ENCODE assay signal across 8 mouse cellular contexts in genomic region chr7:63345671-63346392, GRCm38 (mm10).
DNase-seq lines count a peak whose midpoint lies in the region; ATAC-seq and TF ChIP-seq lines count a peak whose summit lies in the region.

No protein-coding gene starts in this region.

- no peak overlapping the region for H3K4me2 ChIP-seq in hindbrain, embryonic 11.5 days (replicated peaks; ENCODE audit: low read depth, low read length)
- no peak overlapping the region for H3K4me2 ChIP-seq in neural tube, embryonic 12.5 days (replicated peaks)

- H3K4me3 ChIP-seq in ES-Bruce4 (ENCODE audit: low read depth, low read length), result no peak overlapping the region
- no peak overlapping the region for H3K4me3 ChIP-seq in hindbrain, embryonic 11.5 days (ENCODE audit: low read depth, low read length)
- H3K4me3 ChIP-seq in left cerebral cortex, adult 2 months, result no peak overlapping the region
- H3K4me3 ChIP-seq in neural tube, embryonic 12.5 days, result no peak overlapping the region
- no peak overlapping the region for H3K4me3 ChIP-seq in heart, embryonic 10.5 days

- intact Hi-C loops in left cerebral cortex, adult 2 months (cut with DNase I), result loop anchor here (1.0 to 10.0 kb wide), 7 partner anchors 98 to 669 kb away; partner anchors contain the start of genes Klf13 and Otud7a

- H3K9me3 ChIP-seq in ES-Bruce4 (replicated peaks; ENCODE audit: control insufficient read depth, insufficient read depth, low read length, poor library complexity, severe bottlenecking), result no peaks in the 10 kb centered on the region
- no peaks in the 10 kb centered on the region for H3K9me3 ChIP-seq in hindbrain, embryonic 11.5 days (ENCODE audit: control insufficient read depth, low read length)
- no peaks in the 10 kb centered on the region for H3K9me3 ChIP-seq in neural tube, embryonic 12.5 days
- no peaks in the 10 kb centered on the region for H3K9me3 ChIP-seq in heart, embryonic 10.5 days

- 30% methylated on average over 11 of the region's 11 CpGs for WGBS in hindbrain, embryonic 11.5 days
- WGBS in neural tube, embryonic 12.5 days, result 37% methylated on average over 11 of the region's 11 CpGs
- 32% methylated on average over 11 of the region's 11 CpGs for WGBS in heart, embryonic 10.5 days

- no peaks in the 10 kb centered on the region for H3K27me3 ChIP-seq in ES-Bruce4 (ENCODE audit: control insufficient read depth, insufficient read depth, low read length, poor library complexity, severe bottlenecking)
- no peaks in the 10 kb centered on the region for H3K27me3 ChIP-seq in hindbrain, embryonic 11.5 days (ENCODE audit: control insufficient read depth, insufficient read depth, low read length)
- H3K27me3 ChIP-seq in neural tube, embryonic 12.5 days (replicated peaks), result no peaks in the 10 kb centered on the region
- H3K27me3 ChIP-seq in heart, embryonic 10.5 days (ENCODE audit: insufficient read depth, poor library complexity, severe bottlenecking), result no peaks in the 10 kb centered on the region

- TF ChIP-seq EP300 in ES-Bruce4 (IDR thresholded peaks at IDR 0.05; ENCODE audit: insufficient read depth, low read depth, low read length), result no peak

- TF ChIP-seq POLR2A in ES-Bruce4 (IDR thresholded peaks at IDR 0.05; ENCODE audit: insufficient read depth, low read length), result no peak

- H3K27ac ChIP-seq in ES-Bruce4 (ENCODE audit: insufficient read depth, low read length), result no peak overlapping the region
- H3K27ac ChIP-seq in hindbrain, embryonic 11.5 days (ENCODE audit: low read depth, low read length), result no peak overlapping the region
- peak overlapping the region; percentile 79 for H3K27ac ChIP-seq in left cerebral cortex, adult 2 months
- H3K27ac ChIP-seq in neural tube, embryonic 12.5 days, result no peak overlapping the region
- no peak overlapping the region for H3K27ac ChIP-seq in heart, embryonic 10.5 days

- H3K9ac ChIP-seq in ES-Bruce4 (ENCODE audit: low read depth, poor library complexity, severe bottlenecking), result no peak overlapping the region
- H3K9ac ChIP-seq in hindbrain, embryonic 11.5 days (ENCODE audit: low read depth, low read length), result no peak overlapping the region
- H3K9ac ChIP-seq in neural tube, embryonic 12.5 days, result no peak overlapping the region

- no peaks in the 10 kb centered on the region for H3K36me3 ChIP-seq in ES-Bruce4 (ENCODE audit: control insufficient read depth, insufficient read depth, low read length, poor library complexity, severe bottlenecking)
- H3K36me3 ChIP-seq in hindbrain, embryonic 11.5 days (ENCODE audit: control insufficient read depth, insufficient read depth, low read length), result no peaks in the 10 kb centered on the region
- H3K36me3 ChIP-seq in neural tube, embryonic 12.5 days, result no peaks in the 10 kb centered on the region
- H3K36me3 ChIP-seq in heart, embryonic 10.5 days, result no peaks in the 10 kb centered on the region

- peak; percentile 43 for DNase-seq in cerebellum, adult 11 months
- peak; percentile 47 to 78 for DNase-seq in cerebellum, postnatal 25 days
- peak; percentile 74 for DNase-seq in hindbrain, embryonic 11.5 days (ENCODE audit: low spot score)
- peak; percentile 82 for DNase-seq in left cerebral cortex, adult 2 months (ENCODE audit: extremely low spot score in 1 of 2, low spot score in 2 of 2)
- DNase-seq in heart, embryonic 10.5 days (ENCODE audit: low spot score), result no peak

- peak; percentile 73 for TF ChIP-seq CTCF in ES-Bruce4 (IDR thresholded peaks at IDR 0.05; ENCODE audit: low read depth, low read length)
- TF ChIP-seq CTCF in left cerebral cortex, adult 2 months (IDR thresholded peaks at IDR 0.05), result peak; percentile 75

- H3K4me1 ChIP-seq in ES-Bruce4 (ENCODE audit: control insufficient read depth, insufficient read depth, low read length), result no peaks in the 10 kb centered on the region
- no peaks in the 10 kb centered on the region for H3K4me1 ChIP-seq in hindbrain, embryonic 11.5 days (replicated peaks; ENCODE audit: control insufficient read depth, insufficient read depth, low read length)
- no peaks in the 10 kb centered on the region for H3K4me1 ChIP-seq in neural tube, embryonic 12.5 days
- H3K4me1 ChIP-seq in heart, embryonic 10.5 days, result no peaks in the 10 kb centered on the region

- no peak for ATAC-seq in cerebellum, adult (ENCODE audit: insufficient number of reproducible peaks, low FRiP score, low TSS enrichment)
- ATAC-seq in hindbrain, embryonic 11.5 days (ENCODE audit: low FRiP score), result peak; percentile 67
- ATAC-seq in neural tube, embryonic 12.5 days (ENCODE audit: low FRiP score, low read depth), result 0 out of 2 replicates have a peak, but pooled peaks have one; percentile 29
